Mouse (Mus musculus) thymus, adult 2 months (tissue): ENCODE measurements around the gene Gpc4. TPM values are rescaled to one million over a fixed set of nuclear protein-coding genes. Genes with fewer than 3 reads are reported as not detected.

ENCODE experiments used
- DNase-seq: peaks from one replicate; pipeline ENCODE4 v3.0.0; 2021
- H3K27ac ChIP-seq: fragments of 200-500 bp; 2 replicates; pipeline ENCODE4 v1.5.1; 2012; ENCODE audit warnings: low read length, control low read depth; ENCODE audit not compliant: control insufficient read depth, insufficient read depth
- H3K27me3 ChIP-seq: fragments of 200-500 bp; 2 replicates; pipeline ENCODE4 v1.6.1; 2012; ENCODE audit warnings: mild to moderate bottlenecking, low read length, moderate library complexity, mixed read lengths; ENCODE audit not compliant: control insufficient read depth, insufficient read depth
- H3K36me3 ChIP-seq: fragments of 200-500 bp; 2 replicates; pipeline ENCODE4 v1.6.1; 2012; ENCODE audit warnings: mild to moderate bottlenecking, low read length, moderate library complexity; ENCODE audit not compliant: control insufficient read depth, insufficient read depth
- H3K4me1 ChIP-seq: fragments of 200-500 bp; replicated peaks from 2 replicates; pipeline ENCODE4 v1.6.1; 2012; ENCODE audit warnings: low read length; ENCODE audit not compliant: control insufficient read depth, insufficient read depth
- H3K4me3 ChIP-seq: fragments of 200-500 bp; 2 replicates; pipeline ENCODE4 v1.5.1; 2012; ENCODE audit warnings: mild to moderate bottlenecking, low read length, control low read depth, moderate library complexity; ENCODE audit not compliant: control insufficient read depth, insufficient read depth
- CTCF ChIP-seq: fragments of 200-500 bp; IDR thresholded peaks from 2 replicates; pipeline ENCODE4 v1.5.1; 2012; ENCODE audit warnings: mild to moderate bottlenecking, control low read depth, low read length, moderate library complexity, borderline replicate concordance; ENCODE audit not compliant: control insufficient read depth, poor library complexity, insufficient read depth; ENCODE audit errors: extremely low read depth
- POLR2A ChIP-seq: fragments of 200-500 bp; IDR thresholded peaks from 2 replicates; pipeline ENCODE4 v1.6.1; 2012; ENCODE audit warnings: mild to moderate bottlenecking, low read length, control low read depth, moderate library complexity; ENCODE audit not compliant: control insufficient read depth, poor library complexity, insufficient read depth; ENCODE audit errors: extremely low read depth
- WGBS: fragments of 180-500 bp; shearing (Covaris S2); methylation state at CpG from one replicate; pipeline ENCODE4 v1.1.7; 2018; 5-methylcytosine and 5-hydroxymethylcytosine counted together
- polyA plus RNA-seq: library from polyadenylated mRNA; depleted of rRNA; stranded (reverse); fragments of >200 nt; gene quantifications from 2 replicates; pipeline ENCODE4 v1.2.3, GENCODE M21; 2012; rRNA removed

The Gpc4 gene
- polyA plus RNA-seq, 1 experiment = 5.0 TPM

- WGBS = 87% methylated on average over 4 of the region's 4 CpGs
Observed at GRCm38 (mm10) chrX:52050941-52051340, 114.1 kb downstream of the Gpc4 start.

GRCm38 (mm10) chrX:52039875-52040274 is 125.2 kb downstream of the Gpc4 start:
- H3K4me1 ChIP-seq = no peaks in the 10 kb centered on the region
- H3K27me3 ChIP-seq = no peaks in the 10 kb centered on the region
- H3K4me3 ChIP-seq = no peak overlapping the region
- no peak overlapping the region for H3K27ac ChIP-seq
- no peaks in the 10 kb centered on the region for H3K36me3 ChIP-seq
- TF ChIP-seq CTCF (no peak), POLR2A (no peak)
- WGBS = 75% methylated on average over 1 of the region's 1 CpGs
- DNase-seq = no peak

More at GRCm38 (mm10) chrX:52050941-52051340, 114.1 kb downstream of the Gpc4 start:
- Histone ChIP-seq H3K36me3 (no peaks in the 10 kb centered on the region), H3K27ac (no peak overlapping the region), H3K4me1 (no peaks in the 10 kb centered on the region), H3K27me3 (no peaks in the 10 kb centered on the region), H3K4me3 (no peak overlapping the region)
- TF ChIP-seq POLR2A (no peak), CTCF (no peak)
- DNase-seq = no peak

DNA sequence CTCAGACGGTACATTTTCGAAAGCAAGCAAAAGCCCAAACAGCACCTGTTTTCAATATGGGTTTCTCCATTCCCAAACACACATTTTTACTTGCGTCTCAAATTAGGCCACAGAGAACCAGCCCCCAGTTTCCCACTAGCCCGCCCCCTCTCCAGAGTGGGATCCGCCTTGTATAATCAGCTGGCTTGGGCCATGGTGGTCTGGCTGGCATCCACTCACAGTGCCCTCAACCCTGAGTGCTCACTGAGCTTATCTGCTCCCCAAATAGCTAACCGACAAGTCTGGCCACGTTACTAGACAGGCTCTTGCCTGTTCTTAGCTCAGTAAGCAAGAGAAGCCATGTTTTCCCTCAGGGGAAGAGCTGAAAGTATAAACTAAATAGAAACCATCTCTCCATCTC is 134.9 kb downstream of the Gpc4 start:
- DNase-seq = no peak
- H3K27me3 ChIP-seq = no peaks in the 10 kb centered on the region
- no peaks in the 10 kb centered on the region for H3K36me3 ChIP-seq
- TF ChIP-seq CTCF (no peak), POLR2A (no peak)
- no peak overlapping the region for H3K4me3 ChIP-seq
- no peaks in the 10 kb centered on the region for H3K4me1 ChIP-seq
- 85% methylated on average over 7 of the region's 7 CpGs for WGBS
- no peak overlapping the region for H3K27ac ChIP-seq

DNA sequence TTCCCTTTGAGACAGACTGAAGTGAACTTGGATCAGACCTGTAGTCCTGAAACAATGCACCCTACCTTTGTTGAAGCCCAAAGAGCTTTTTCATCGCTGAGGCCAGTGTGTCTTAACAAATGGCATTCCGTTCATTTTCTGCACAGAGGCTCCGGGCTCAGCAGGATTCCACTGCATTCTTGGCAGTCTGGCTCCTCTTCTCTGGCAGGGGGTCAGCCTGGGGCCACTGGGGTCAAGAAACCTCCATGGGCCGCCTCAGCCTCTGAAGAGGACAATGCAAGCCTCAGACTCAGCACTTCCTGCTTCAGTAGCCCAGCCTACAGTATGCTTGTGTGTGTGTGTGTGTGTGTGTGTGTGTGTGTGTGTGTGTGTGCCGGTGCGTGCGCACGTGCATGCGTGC is 147.4 kb downstream of the Gpc4 start:
- Histone ChIP-seq H3K4me1 (no peaks in the 10 kb centered on the region), H3K27ac (no peak overlapping the region), H3K4me3 (no peak overlapping the region), H3K36me3 (no peaks in the 10 kb centered on the region), H3K27me3 (no peaks in the 10 kb centered on the region)
- WGBS = 64% methylated on average over 9 of the region's 9 CpGs
- no peak for DNase-seq
- no peak for TF ChIP-seq CTCF
- TF ChIP-seq POLR2A = no peak

Other genes starting within 250 kb of the Gpc4 start
- gene 1700080O16Rik, start 192.5 kb downstream of the Gpc4 start, polyA plus RNA-seq = 0.15 TPM in 1 of 2 replicates, not detected in the other